Mouse (Mus musculus) inflammation-experienced regulatory T-cells (primary cell): ENCODE measurements around the gene Hoxb2. TPM values are rescaled to one million over a fixed set of nuclear protein-coding genes. Genes with fewer than 3 reads are reported as not detected.

ENCODE experiments used
- polyA plus RNA-seq, 2 experiments: library from polyadenylated mRNA; unstranded; fragments of 100-300 nt; shearing (Covaris generic); gene quantifications; one replicate each; pipeline ENCODE4 v1.2.1; 2017

Gene Hoxb2
- polyA plus RNA-seq, result under 1 TPM; 0.10 to 0.91 TPM

GRCm38 (mm10) chr11:96350341-96350624 lies at the start of gene Hoxb2:
Hoxb2 (plus strand) TSS chr11:96350525.

GRCm38 (mm10) chr11:96303151-96304099 lies 46.9 kb upstream of the Hoxb2 start, which contains the start of gene Hoxb5:
Hoxb5 (plus strand) TSS chr11:96303336.

GRCm38 (mm10) chr11:96317608-96318367 lies 32.5 kb upstream of the Hoxb2 start, which contains the start of gene Hoxb4:
Hoxb4 (plus strand) TSS chr11:96318267.

GRCm38 (mm10) chr11:96323154-96323553 lies 27.2 kb upstream of the Hoxb2 start, which contains the start of gene Hoxb3:
Hoxb3 (plus strand) TSS chr11:96323326.

GRCm38 (mm10) chr11:96365441-96366091 lies 15.2 kb downstream of the Hoxb2 start, which contains the start of gene Hoxb1:
Hoxb1 (plus strand) TSS chr11:96365752.

Other genes starting within 250 kb of the Hoxb2 start
- gene Calcoco2, start 238.6 kb upstream of the Hoxb2 start, polyA plus RNA-seq, result under 1 TPM in 1 of 2 experiments, not detected in 1; 0.27 TPM
- under 1 TPM; 0.06 to 0.23 TPM for gene Ttll6, start 216.7 kb upstream of the Hoxb2 start, polyA plus RNA-seq
- gene Hoxb13, start 156.2 kb upstream of the Hoxb2 start, polyA plus RNA-seq, result under 1 TPM in 1 of 2 experiments, not detected in 1; 0.14 TPM
- gene Hoxb9, start 79.1 kb upstream of the Hoxb2 start, polyA plus RNA-seq, result not detected
- not detected for gene Hoxb8, start 68.6 kb upstream of the Hoxb2 start, polyA plus RNA-seq
- gene Hoxb7, start 63.9 kb upstream of the Hoxb2 start, polyA plus RNA-seq, result not detected
- gene Hoxb6, start 58.0 kb upstream of the Hoxb2 start, polyA plus RNA-seq, result not detected
- gene Hoxb5, start 47.2 kb upstream of the Hoxb2 start, polyA plus RNA-seq, result 1 to 10 TPM in 1 of 2 experiments, under 1 TPM in 1; 0.14 to 1.1 TPM
- gene Hoxb4, start 32.3 kb upstream of the Hoxb2 start, polyA plus RNA-seq, result under 1 TPM; 0.61 to 0.72 TPM
- gene Hoxb3, start 27.2 kb upstream of the Hoxb2 start, polyA plus RNA-seq, result under 1 TPM in 1 of 2 experiments, not detected in 1; 0.25 TPM
- under 1 TPM in 1 of 2 experiments, not detected in 1; 0.68 TPM for gene Hoxb1, start 15.2 kb downstream of the Hoxb2 start, polyA plus RNA-seq
- 100 to 1,000 TPM; 606 to 640 TPM for gene Skap1, start 114.1 kb downstream of the Hoxb2 start, polyA plus RNA-seq